Mouse (Mus musculus) neural tube, embryonic 12.5 days (tissue): ENCODE measurements around the gene Serinc1. TPM values are rescaled to one million over a fixed set of nuclear protein-coding genes. Genes with fewer than 3 reads are reported as not detected.

ENCODE experiments used
- ATAC-seq: fragments of 200-750 bp; cut with Nextera tagmentation; 2 replicates; pipeline ENCODE4 v1.8.0; 2017; ENCODE audit warnings: low read depth, mild to moderate bottlenecking, moderate TSS enrichment, moderate library complexity; ENCODE audit not compliant: low FRiP score
- H3K27ac ChIP-seq: fragments of 300-500 bp; sonication (generic); 2 replicates; pipeline ENCODE4 v1.5.1; 2016
- H3K27me3 ChIP-seq: fragments of 300-500 bp; sonication (generic); replicated peaks from 2 replicates; pipeline ENCODE4 v1.6.1; 2016; ENCODE audit warnings: mild to moderate bottlenecking
- H3K36me3 ChIP-seq: fragments of 300-500 bp; sonication (generic); 2 replicates; pipeline ENCODE4 v1.6.1; 2016; ENCODE audit warnings: mild to moderate bottlenecking
- H3K4me1 ChIP-seq: fragments of 300-500 bp; sonication (generic); 2 replicates; pipeline ENCODE4 v1.6.1; 2016
- H3K4me2 ChIP-seq: fragments of 300-500 bp; sonication (generic); replicated peaks from 2 replicates; pipeline ENCODE4 v1.6.1; 2016; ENCODE audit warnings: mild to moderate bottlenecking
- H3K4me3 ChIP-seq: fragments of 300-500 bp; sonication (generic); 2 replicates; pipeline ENCODE4 v1.5.1; 2016
- H3K9ac ChIP-seq: fragments of 300-500 bp; sonication (generic); 2 replicates; pipeline ENCODE4 v1.6.1; 2016; ENCODE audit warnings: mild to moderate bottlenecking
- H3K9me3 ChIP-seq: fragments of 300-500 bp; sonication (generic); 2 replicates; pipeline ENCODE4 v1.6.1; 2016; ENCODE audit warnings: mild to moderate bottlenecking
- WGBS: fragments of 180-500 bp; shearing (Covaris S2); methylation state at CpG from one replicate; pipeline ENCODE4 v1.1.7; 2016; 5-methylcytosine and 5-hydroxymethylcytosine counted together
- polyA plus RNA-seq: library from polyadenylated mRNA; unstranded; fragments of >200 nt; fragmentation: Nextera tagmentation; extraction: Ambion mirVana; gene quantifications from 2 replicates; pipeline ENCODE4 v1.2.1, GENCODE M21; 2016

Serinc1 gene
- polyA plus RNA-seq, 1 experiment from 2014 or later: 323 TPM

- WGBS: 72% methylated on average over 9 of the region's 9 CpGs
- Histone ChIP-seq H3K9ac (no peak overlapping the region), H3K4me3 (no peak overlapping the region), H3K4me2 (no peak overlapping the region), H3K27ac (no peak overlapping the region), H3K4me1 (no peaks in the 10 kb centered on the region), H3K36me3 (no peaks in the 10 kb centered on the region), H3K27me3 (no peaks in the 10 kb centered on the region), H3K9me3 (no peaks in the 10 kb centered on the region)
- no peak for ATAC-seq
Observed at GRCm38 (mm10) chr10:57477121-57477843, 55.0 kb downstream of the Serinc1 start.

Other genes with a start within 250 kb of the Serinc1 start
- 59.7 and 70.8 TPM in 2 replicates for gene Hsf2, start 46.1 kb downstream of the Serinc1 start, polyA plus RNA-seq
- gene Pkib, start 99.5 kb upstream of the Serinc1 start, polyA plus RNA-seq: 1.0 and 1.8 TPM in 2 replicates